Mouse (Mus musculus) midbrain, postnatal 0 days (tissue): ENCODE results near the gene Gm826. TPM values are rescaled to one million over a fixed set of nuclear protein-coding genes. Genes with fewer than 3 reads are reported as not detected.

Experiments
- ATAC-seq: fragments of 200-750 bp; cut with Nextera tagmentation; 2 replicates; pipeline ENCODE4 v1.8.0; 2017; ENCODE audit warnings: moderate number of reproducible peaks, mild to moderate bottlenecking, moderate TSS enrichment, moderate library complexity; ENCODE audit not compliant: low FRiP score
- DNase-seq: peaks from one replicate; pipeline ENCODE4 v3.0.0-alpha.2; 2015; ENCODE audit warnings: low spot score
- H3K27ac ChIP-seq: fragments of 300-500 bp; sonication (generic); 2 replicates; pipeline ENCODE4 v1.5.1; 2014; ENCODE audit warnings: low read depth, mild to moderate bottlenecking, low read length, mixed read lengths
- H3K27me3 ChIP-seq: fragments of 300-500 bp; sonication (generic); 2 replicates; pipeline ENCODE4 v1.6.1; 2014; ENCODE audit warnings: low read length, control low read depth, mixed read lengths; ENCODE audit not compliant: insufficient read depth
- H3K36me3 ChIP-seq: fragments of 300-500 bp; sonication (generic); 2 replicates; pipeline ENCODE4 v1.6.1; 2014; ENCODE audit warnings: low read length, control low read depth, mixed read lengths; ENCODE audit not compliant: insufficient read depth
- H3K4me1 ChIP-seq: fragments of 300-500 bp; sonication (generic); 2 replicates; pipeline ENCODE4 v1.6.1; 2014; ENCODE audit warnings: mild to moderate bottlenecking, control low read depth, antibody characterized with exemption, low read length, mixed read lengths; ENCODE audit not compliant: insufficient read depth
- H3K4me2 ChIP-seq: fragments of 300-500 bp; sonication (generic); 2 replicates; pipeline ENCODE4 v1.6.1; 2014; ENCODE audit warnings: low read depth, mild to moderate bottlenecking, low read length, mixed read lengths; ENCODE audit not compliant: poor library complexity, severe bottlenecking
- H3K4me3 ChIP-seq: fragments of 300-500 bp; sonication (generic); 2 replicates; pipeline ENCODE4 v1.5.1; 2014; ENCODE audit warnings: low read depth, mild to moderate bottlenecking, low read length, moderate library complexity
- H3K9ac ChIP-seq: fragments of 300-500 bp; sonication (generic); replicated peaks from 2 replicates; pipeline ENCODE4 v1.6.1; 2014; ENCODE audit warnings: mild to moderate bottlenecking, low read length, moderate library complexity, mixed read lengths; ENCODE audit not compliant: poor library complexity, severe bottlenecking
- H3K9me3 ChIP-seq: fragments of 300-500 bp; sonication (generic); 2 replicates; pipeline ENCODE4 v1.6.1; 2016; ENCODE audit warnings: low read length, control low read depth
- CTCF ChIP-seq: IDR thresholded peaks from 2 replicates; pipeline ENCODE4 v1.5.1; 2016; ENCODE audit warnings: antibody characterized with exemption, mild to moderate bottlenecking
- WGBS: fragments of 180-500 bp; shearing (Covaris S2); extraction: QIAGEN DNeasy Blood & Tissue Kit; methylation state at CpG from one replicate; pipeline ENCODE4 v1.1.7; 2014; 5-methylcytosine and 5-hydroxymethylcytosine counted together
- polyA plus RNA-seq: library from polyadenylated mRNA; unstranded; fragments of >200 nt; fragmentation: Nextera tagmentation; extraction: Ambion mirVana; gene quantifications from 2 replicates; pipeline ENCODE4 v1.2.1, GENCODE M21; 2015
- total RNA-seq: library from RNA; depleted of rRNA; stranded (reverse); fragments of >200 nt; gene quantifications from 2 replicates; pipeline ENCODE4 v1.2.3, GENCODE M21; 2014

Gene Gm826
- total and polyA plus RNA-seq, 2 experiments from 2014 or later: 0.22 TPM; not detected in 1

GRCm38 (mm10) chr2:160368422-160369357 lies 34.7 kb upstream of the Gm826 start:
- peaks cover 9% of the 10 kb centered on the region; the same call in 1 of the 2 replicates for H3K4me1 ChIP-seq
- under 1% methylated on average over 52 of the region's 52 CpGs for WGBS

GRCm38 (mm10) chr2:160367448-160368208 lies 33.7 kb upstream of the Gm826 start:
- H3K4me1 ChIP-seq: peaks cover 7% of the 10 kb centered on the region; the same call in 1 of the 2 replicates
- peak overlapping the region; percentile 71 for H3K27ac ChIP-seq
- DNase-seq: peak; percentile 91
- no peaks in the 10 kb centered on the region for H3K9me3 ChIP-seq
- peak overlapping the region; percentile 95 for H3K4me2 ChIP-seq
- TF ChIP-seq CTCF: peak; percentile 97
- WGBS: under 1% methylated on average over 45 of the region's 45 CpGs
- no peaks in the 10 kb centered on the region for H3K36me3 ChIP-seq
- H3K27me3 ChIP-seq: peaks cover 66% of the 10 kb centered on the region
- ATAC-seq: peak; percentile 76
- H3K4me3 ChIP-seq: peak overlapping the region; percentile 52
- peak overlapping the region; percentile 60 for H3K9ac ChIP-seq

More at GRCm38 (mm10) chr2:160368422-160369357, 34.7 kb upstream of the Gm826 start:
- Histone ChIP-seq H3K27me3 (peaks cover 59% of the 10 kb centered on the region), H3K9ac (no peak overlapping the region), H3K9me3 (no peaks in the 10 kb centered on the region), H3K4me3 (peak overlapping the region; percentile 18), H3K27ac (no peak overlapping the region), H3K4me2 (peak overlapping the region; percentile 38), H3K36me3 (no peaks in the 10 kb centered on the region)
- ATAC-seq: no peak
- DNase-seq: no peak
- no peak for TF ChIP-seq CTCF

GRCm38 (mm10) chr2:160366980-160367338 lies 33.0 kb upstream of the Gm826 start, which contains the start of gene Mafb:
Gene Mafb (minus strand): TSS chr2:160367065.
- H3K4me3 ChIP-seq: peak within 1 kb of the TSS; percentile 52
- peak within 1 kb of the TSS; percentile 95 for H3K4me2 ChIP-seq
- DNase-seq (peak; percentile 91), ATAC-seq (peak; percentile 86)
- H3K36me3 ChIP-seq: no peaks in the 10 kb centered on the region
- no peaks in the 10 kb centered on the region for H3K9me3 ChIP-seq
- peak within 1 kb of the TSS; percentile 71 for H3K27ac ChIP-seq
- WGBS: 0% methylated on average over 26 of the region's 37 CpGs
- peaks cover 67% of the 10 kb centered on the region for H3K27me3 ChIP-seq
- H3K4me1 ChIP-seq: peaks cover 7% of the 10 kb centered on the region; the same call in 1 of the 2 replicates
- TF ChIP-seq CTCF: no peak
- peak within 1 kb of the TSS; percentile 60 for H3K9ac ChIP-seq

- Histone ChIP-seq H3K4me2 (peak overlapping the region; percentile 95), H3K4me3 (peak overlapping the region; percentile 52), H3K4me1 (peaks cover 7% of the 10 kb centered on the region; the same call in 1 of the 2 replicates), H3K9ac (peak overlapping the region; percentile 60), H3K9me3 (no peaks in the 10 kb centered on the region), H3K27ac (no peak overlapping the region), H3K36me3 (no peaks in the 10 kb centered on the region), H3K27me3 (peaks cover 67% of the 10 kb centered on the region)
- no peak for DNase-seq
- under 1% methylated on average over 73 of the region's 95 CpGs for WGBS
- peak; percentile 61 for ATAC-seq
- no peak for TF ChIP-seq CTCF
These were observed 32.4 kb upstream of the Gm826 start for GRCm38 (mm10) chr2:160366111-160366979.
